Mouse (Mus musculus): ENCODE results near the gene Cfap57. TPM values are rescaled to one million over a fixed set of nuclear protein-coding genes. Genes with fewer than 3 reads are reported as not detected.

Gene Cfap57
- polyA plus RNA-seq, 1 experiment = not detected

GRCm38 (mm10) chr4:118621781-118622180 is 1.2 kb upstream of the Cfap57 start:
- Histone ChIP-seq H3K27me3 (ENCODE audit: control insufficient read depth, insufficient read depth, insufficient read length) (no peaks in the 10 kb centered on the region), H3K79me3 (ENCODE audit: low read depth) (peaks cover 22% of the 10 kb centered on the region), H3ac (ENCODE audit: control insufficient read depth, insufficient read length, low read depth) (peak overlapping the region; percentile 97), H3K4me3 (ENCODE audit: insufficient read depth, poor library complexity, severe bottlenecking) (peak overlapping the region; percentile 75), H3K79me2 (ENCODE audit: control insufficient read depth, insufficient read depth) (peaks cover 37% of the 10 kb centered on the region), H3K36me3 (ENCODE audit: control insufficient read depth, insufficient read depth) (peaks cover 29% of the 10 kb centered on the region)
- TF ChIP-seq USF1 (IDR thresholded peaks at IDR 0.05; ENCODE audit: low read depth) (no peak), MYOD1 (IDR thresholded peaks at IDR 0.05; ENCODE audit: control insufficient read depth, insufficient read length, low read depth) (no peak), MAX (IDR thresholded peaks at IDR 0.05) (no peak), FOSL1 (IDR thresholded peaks at IDR 0.05; ENCODE audit: insufficient read depth, low read length, poor library complexity, severe bottlenecking) (no peak), CEBPB (IDR thresholded peaks at IDR 0.05; ENCODE audit: low read depth) (no peak), MYOG (IDR thresholded peaks at IDR 0.05; ENCODE audit: control insufficient read depth, extremely low read depth, insufficient read length) (no peak), CTCF (IDR thresholded peaks at IDR 0.05; ENCODE audit: control insufficient read depth, insufficient read depth, insufficient read length) (no peak)

- peaks cover 22% of the 10 kb centered on the region for H3K79me3 ChIP-seq (ENCODE audit: low read depth)
- H3K79me2 ChIP-seq (ENCODE audit: control insufficient read depth, insufficient read depth) = peaks cover 37% of the 10 kb centered on the region
- peaks cover 23% of the 10 kb centered on the region for H3K36me3 ChIP-seq (ENCODE audit: control insufficient read depth, insufficient read depth)
- TF ChIP-seq MYOD1 (IDR thresholded peaks at IDR 0.05; ENCODE audit: control insufficient read depth, insufficient read length, low read depth) = no peak
- no peak for TF ChIP-seq MAX (IDR thresholded peaks at IDR 0.05)
- TF ChIP-seq CEBPB (IDR thresholded peaks at IDR 0.05; ENCODE audit: low read depth) = no peak
- TF ChIP-seq USF1 (IDR thresholded peaks at IDR 0.05; ENCODE audit: low read depth) = no peak
- TF ChIP-seq MYOG (IDR thresholded peaks at IDR 0.05; ENCODE audit: control insufficient read depth, extremely low read depth, insufficient read length) = no peak
- TF ChIP-seq FOSL1 (IDR thresholded peaks at IDR 0.05; ENCODE audit: insufficient read depth, low read length, poor library complexity, severe bottlenecking) = no peak
- no peak for TF ChIP-seq CTCF (IDR thresholded peaks at IDR 0.05; ENCODE audit: control insufficient read depth, insufficient read depth, insufficient read length)
- H3K4me3 ChIP-seq (ENCODE audit: insufficient read depth, poor library complexity, severe bottlenecking) = peak overlapping the region; percentile 75
- no peaks in the 10 kb centered on the region for H3K27me3 ChIP-seq (ENCODE audit: control insufficient read depth, insufficient read depth, insufficient read length)
- H3ac ChIP-seq (ENCODE audit: control insufficient read depth, insufficient read length, low read depth) = peak overlapping the region; percentile 97
Observed at GRCm38 (mm10) chr4:118620967-118621320, 367 bp upstream of the Cfap57 start.

GRCm38 (mm10) chr4:118615412-118615811 is 5.2 kb downstream of the Cfap57 start:
- TF ChIP-seq USF1 (IDR thresholded peaks at IDR 0.05; ENCODE audit: low read depth) = no peak
- TF ChIP-seq CTCF (IDR thresholded peaks at IDR 0.05; ENCODE audit: control insufficient read depth, insufficient read depth, insufficient read length) = no peak
- TF ChIP-seq MYOG (IDR thresholded peaks at IDR 0.05; ENCODE audit: control insufficient read depth, extremely low read depth, insufficient read length) = no peak
- TF ChIP-seq MYOD1 (IDR thresholded peaks at IDR 0.05; ENCODE audit: control insufficient read depth, insufficient read length, low read depth) = no peak
- no peak for TF ChIP-seq FOSL1 (IDR thresholded peaks at IDR 0.05; ENCODE audit: insufficient read depth, low read length, poor library complexity, severe bottlenecking)
- no peak for TF ChIP-seq MAX (IDR thresholded peaks at IDR 0.05)
- TF ChIP-seq CEBPB (IDR thresholded peaks at IDR 0.05; ENCODE audit: low read depth) = no peak

GRCm38 (mm10) chr4:118612619-118613018 is 8.0 kb downstream of the Cfap57 start:
- no peaks in the 10 kb centered on the region for H3K79me2 ChIP-seq (ENCODE audit: control insufficient read depth, insufficient read depth)
- peak; percentile 31 for TF ChIP-seq USF1 (IDR thresholded peaks at IDR 0.05; ENCODE audit: low read depth)
- TF ChIP-seq MYOD1 (IDR thresholded peaks at IDR 0.05; ENCODE audit: control insufficient read depth, insufficient read length, low read depth) = no peak
- H3K27me3 ChIP-seq (ENCODE audit: control insufficient read depth, insufficient read depth, insufficient read length) = peaks cover 58% of the 10 kb centered on the region

More at GRCm38 (mm10) chr4:118615412-118615811, 5.2 kb downstream of the Cfap57 start:
- Histone ChIP-seq H3K36me3 (ENCODE audit: control insufficient read depth, insufficient read depth) (no peaks in the 10 kb centered on the region), H3K4me3 (ENCODE audit: insufficient read depth, poor library complexity, severe bottlenecking) (no peak overlapping the region), H3K27me3 (ENCODE audit: control insufficient read depth, insufficient read depth, insufficient read length) (peaks cover 31% of the 10 kb centered on the region), H3ac (ENCODE audit: control insufficient read depth, insufficient read length, low read depth) (no peak overlapping the region), H3K79me2 (ENCODE audit: control insufficient read depth, insufficient read depth) (no peaks in the 10 kb centered on the region), H3K79me3 (ENCODE audit: low read depth) (no peaks in the 10 kb centered on the region)

GRCm38 (mm10) chr4:118609836-118610235 is 10.7 kb downstream of the Cfap57 start:
- TF ChIP-seq CEBPB (IDR thresholded peaks at IDR 0.05; ENCODE audit: low read depth) (no peak), MYOG (IDR thresholded peaks at IDR 0.05; ENCODE audit: control insufficient read depth, extremely low read depth, insufficient read length) (no peak), MAX (IDR thresholded peaks at IDR 0.05) (no peak), FOSL1 (IDR thresholded peaks at IDR 0.05; ENCODE audit: insufficient read depth, low read length, poor library complexity, severe bottlenecking) (no peak), CTCF (IDR thresholded peaks at IDR 0.05; ENCODE audit: control insufficient read depth, insufficient read depth, insufficient read length) (no peak), MYOD1 (IDR thresholded peaks at IDR 0.05; ENCODE audit: control insufficient read depth, insufficient read length, low read depth) (no peak), USF1 (IDR thresholded peaks at IDR 0.05; ENCODE audit: low read depth) (no peak)
- peaks cover 74% of the 10 kb centered on the region for H3K27me3 ChIP-seq (ENCODE audit: control insufficient read depth, insufficient read depth, insufficient read length)

More at GRCm38 (mm10) chr4:118612619-118613018, 8.0 kb downstream of the Cfap57 start:
- H3K79me3 ChIP-seq (ENCODE audit: low read depth) = no peaks in the 10 kb centered on the region
- H3K4me3 ChIP-seq (ENCODE audit: insufficient read depth, poor library complexity, severe bottlenecking) = no peak overlapping the region
- H3ac ChIP-seq (ENCODE audit: control insufficient read depth, insufficient read length, low read depth) = no peak overlapping the region
- no peaks in the 10 kb centered on the region for H3K36me3 ChIP-seq (ENCODE audit: control insufficient read depth, insufficient read depth)

GRCm38 (mm10) chr4:118604065-118604464 is 16.5 kb downstream of the Cfap57 start:
- no peak overlapping the region for H3ac ChIP-seq (ENCODE audit: control insufficient read depth, insufficient read length, low read depth)
- H3K4me3 ChIP-seq (ENCODE audit: insufficient read depth, poor library complexity, severe bottlenecking) = no peak overlapping the region
- no peaks in the 10 kb centered on the region for H3K79me3 ChIP-seq (ENCODE audit: low read depth)
- peaks cover 48% of the 10 kb centered on the region for H3K27me3 ChIP-seq (ENCODE audit: control insufficient read depth, insufficient read depth, insufficient read length)
- no peaks in the 10 kb centered on the region for H3K36me3 ChIP-seq (ENCODE audit: control insufficient read depth, insufficient read depth)
- H3K79me2 ChIP-seq (ENCODE audit: control insufficient read depth, insufficient read depth) = no peaks in the 10 kb centered on the region
- TF ChIP-seq MAX (IDR thresholded peaks at IDR 0.05) (no peak), FOSL1 (IDR thresholded peaks at IDR 0.05; ENCODE audit: insufficient read depth, low read length, poor library complexity, severe bottlenecking) (no peak), CEBPB (IDR thresholded peaks at IDR 0.05; ENCODE audit: low read depth) (no peak), MYOD1 (IDR thresholded peaks at IDR 0.05; ENCODE audit: control insufficient read depth, insufficient read length, low read depth) (no peak), CTCF (IDR thresholded peaks at IDR 0.05; ENCODE audit: control insufficient read depth, insufficient read depth, insufficient read length) (no peak), USF1 (IDR thresholded peaks at IDR 0.05; ENCODE audit: low read depth) (no peak), MYOG (IDR thresholded peaks at IDR 0.05; ENCODE audit: control insufficient read depth, extremely low read depth, insufficient read length) (no peak)

More at GRCm38 (mm10) chr4:118609836-118610235, 10.7 kb downstream of the Cfap57 start:
- Histone ChIP-seq H3ac (ENCODE audit: control insufficient read depth, insufficient read length, low read depth) (no peak overlapping the region), H3K4me3 (ENCODE audit: insufficient read depth, poor library complexity, severe bottlenecking) (no peak overlapping the region), H3K79me2 (ENCODE audit: control insufficient read depth, insufficient read depth) (no peaks in the 10 kb centered on the region), H3K36me3 (ENCODE audit: control insufficient read depth, insufficient read depth) (no peaks in the 10 kb centered on the region), H3K79me3 (ENCODE audit: low read depth) (no peaks in the 10 kb centered on the region)
